Mouse (Mus musculus) kidney, postnatal 0 days (tissue): ENCODE data around the gene Ahsa1. TPM values are rescaled to one million over a fixed set of nuclear protein-coding genes. Genes with fewer than 3 reads are reported as not detected.
A peak's percentile ranks its signal among the peaks of the same experiment; 100 is the strongest.
"Not testable (repeated sequence)": the region's sequence is repeated elsewhere in the genome, so short reads cannot be mapped to it uniquely, and the experiment has no call there.

Experiments used
- ATAC-seq: fragments of 200-750 bp; cut with Nextera tagmentation; replicated peaks from 2 replicates; pipeline ENCODE4 v1.8.0; 2017; ENCODE audit warnings: low read depth, moderate number of reproducible peaks, moderate TSS enrichment, moderate library complexity; ENCODE audit not compliant: low FRiP score
- DNase-seq: peaks from one replicate; pipeline ENCODE4 v3.0.0-alpha.2; 2016; ENCODE audit warnings: low spot score
- H3K27ac ChIP-seq: fragments of 300-500 bp; sonication (generic); 2 replicates; pipeline ENCODE4 v1.5.1; 2014; ENCODE audit warnings: mild to moderate bottlenecking
- H3K27me3 ChIP-seq: fragments of 300-500 bp; sonication (generic); 2 replicates; pipeline ENCODE4 v1.6.1; 2014; ENCODE audit warnings: low read length, mixed read lengths; ENCODE audit not compliant: insufficient read depth
- H3K36me3 ChIP-seq: fragments of 300-500 bp; sonication (generic); 2 replicates; pipeline ENCODE4 v1.6.1; 2014; ENCODE audit warnings: low read length, mixed read lengths; ENCODE audit not compliant: insufficient read depth
- H3K4me1 ChIP-seq: fragments of 300-500 bp; sonication (generic); replicated peaks from 2 replicates; pipeline ENCODE4 v1.6.1; 2014; ENCODE audit warnings: antibody characterized with exemption, low read length, mixed read lengths; ENCODE audit not compliant: insufficient read depth
- H3K4me2 ChIP-seq: fragments of 300-500 bp; sonication (generic); 2 replicates; pipeline ENCODE4 v1.6.1; 2014; ENCODE audit warnings: mild to moderate bottlenecking, low read length, moderate library complexity, mixed read lengths
- H3K4me3 ChIP-seq: fragments of 300-500 bp; sonication (generic); replicated peaks from 2 replicates; pipeline ENCODE4 v1.5.1; 2014; ENCODE audit warnings: low read depth, low read length
- H3K9ac ChIP-seq: fragments of 300-500 bp; sonication (generic); 2 replicates; pipeline ENCODE4 v1.6.1; 2014; ENCODE audit warnings: low read depth, low read length
- H3K9me3 ChIP-seq: fragments of 300-500 bp; sonication (generic); replicated peaks from 2 replicates; pipeline ENCODE4 v1.6.1; 2016; ENCODE audit warnings: low read length, inconsistent platforms, mixed read lengths
- CTCF ChIP-seq: IDR thresholded peaks from 2 replicates; pipeline ENCODE4 v1.5.1; 2016; ENCODE audit warnings: antibody characterized with exemption, low read depth, mild to moderate bottlenecking, moderate library complexity
- WGBS: fragments of 180-500 bp; shearing (Covaris S2); extraction: QIAGEN DNeasy Blood & Tissue Kit; methylation state at CpG from one replicate; pipeline ENCODE4 v1.1.7; 2014; 5-methylcytosine and 5-hydroxymethylcytosine counted together
- polyA plus RNA-seq: library from polyadenylated mRNA; unstranded; fragments of >200 nt; fragmentation: Nextera tagmentation; extraction: Ambion mirVana; gene quantifications from 2 replicates; pipeline ENCODE4 v1.2.1, GENCODE M21; 2015

Gene Ahsa1
- polyA plus RNA-seq, 1 experiment from 2014 or later, result 149 TPM

- WGBS, result 11% methylated on average over 11 of the region's 11 CpGs
- H3K9me3 ChIP-seq, result no peaks in the 10 kb centered on the region
- peak overlapping the region; percentile 76 for H3K4me3 ChIP-seq
- H3K36me3 ChIP-seq, result peaks cover 28% of the 10 kb centered on the region; the same call in 1 of the 2 replicates
- 0 out of 2 replicates have a peak, but pooled peaks cover 6% of the 10 kb centered on the region for H3K4me1 ChIP-seq
- peak overlapping the region; percentile 76 for H3K27ac ChIP-seq
- no peak for DNase-seq
- peak overlapping the region; percentile 79 for H3K9ac ChIP-seq
- no peak for ATAC-seq
- peak overlapping the region; percentile 72 for H3K4me2 ChIP-seq
- no peaks in the 10 kb centered on the region for H3K27me3 ChIP-seq
- TF ChIP-seq CTCF, result no peak
Measured at GRCm38 (mm10) chr12:87265444-87265843, 835 bp upstream of the Ahsa1 start.

GRCm38 (mm10) chr12:87266827-87267603, 736 bp downstream of the Ahsa1 start:
- peak; percentile 62 for ATAC-seq
- H3K9me3 ChIP-seq, result no peaks in the 10 kb centered on the region
- peak overlapping the region; percentile 72 for H3K9ac ChIP-seq
- H3K4me1 ChIP-seq, result 0 out of 2 replicates have a peak, but pooled peaks cover 6% of the 10 kb centered on the region
- peak; percentile 58 for DNase-seq
- H3K27me3 ChIP-seq, result no peaks in the 10 kb centered on the region
- H3K4me3 ChIP-seq, result peak overlapping the region; percentile 76
- peaks cover 24% of the 10 kb centered on the region; the same call in 1 of the 2 replicates for H3K36me3 ChIP-seq
- H3K4me2 ChIP-seq, result peak overlapping the region; percentile 86
- TF ChIP-seq CTCF, result no peak
- H3K27ac ChIP-seq, result peak overlapping the region; percentile 89
- under 1% methylated on average over 31 of the region's 31 CpGs for WGBS

- 0 out of 2 replicates have a peak, but pooled peaks cover 6% of the 10 kb centered on the region for H3K4me1 ChIP-seq
- peak; percentile 72 for DNase-seq
- 21% methylated on average over 4 of the region's 4 CpGs for WGBS
- H3K27ac ChIP-seq, result no peak overlapping the region
- H3K4me3 ChIP-seq, result peak overlapping the region; percentile 76
- peaks cover 26% of the 10 kb centered on the region for H3K36me3 ChIP-seq
- no peak for ATAC-seq
- no peaks in the 10 kb centered on the region for H3K9me3 ChIP-seq
- H3K27me3 ChIP-seq, result no peaks in the 10 kb centered on the region
- peak overlapping the region; percentile 86 for H3K4me2 ChIP-seq
- peak; percentile 63 for TF ChIP-seq CTCF
- H3K9ac ChIP-seq, result peak overlapping the region; percentile 72; the same call in 1 of the 2 replicates
Measured at GRCm38 (mm10) chr12:87267682-87268081, 1.4 kb downstream of the Ahsa1 start.

- H3K9ac ChIP-seq, result no peak overlapping the region
- 89% methylated on average over 9 of the region's 9 CpGs for WGBS
- DNase-seq (no peak), ATAC-seq (no peak)
- H3K27ac ChIP-seq, result no peak overlapping the region
- no peaks in the 10 kb centered on the region for H3K9me3 ChIP-seq
- H3K36me3 ChIP-seq, result peaks cover 34% of the 10 kb centered on the region
- H3K4me2 ChIP-seq, result no peak overlapping the region
- no peak for TF ChIP-seq CTCF
- no peak overlapping the region for H3K4me3 ChIP-seq
- peaks cover 10% of the 10 kb centered on the region; the same call in 1 of the 2 replicates for H3K4me1 ChIP-seq
- H3K27me3 ChIP-seq, result no peaks in the 10 kb centered on the region
Measured at GRCm38 (mm10) chr12:87274853-87275831, 8.9 kb downstream of the Ahsa1 start.

GRCm38 (mm10) chr12:87277251-87277650, 11.0 kb downstream of the Ahsa1 start:
- not testable (repeated sequence) for H3K9me3 ChIP-seq, DNase-seq, H3K9ac ChIP-seq, H3K4me1 ChIP-seq, H3K4me2 ChIP-seq, ATAC-seq, H3K27me3 ChIP-seq, H3K27ac ChIP-seq, H3K4me3 ChIP-seq
- peaks cover 23% of the 10 kb centered on the region; the same call in 1 of the 2 replicates for H3K36me3 ChIP-seq
- 81% methylated on average over 4 of the region's 4 CpGs for WGBS
